Mouse (Mus musculus) limb, embryonic 13.5 days (tissue): ENCODE data around the gene Dmac2. TPM values are rescaled to one million over a fixed set of nuclear protein-coding genes. Genes with fewer than 3 reads are reported as not detected.
A peak's percentile ranks its signal among the peaks of the same experiment; 100 is the strongest.

ENCODE experiments used
- ATAC-seq: fragments of 200-750 bp; cut with Nextera tagmentation; 2 replicates; pipeline ENCODE4 v1.8.0; 2017; ENCODE audit warnings: low read depth, moderate number of reproducible peaks, moderate TSS enrichment; ENCODE audit not compliant: low FRiP score
- H3K27ac ChIP-seq: fragments of 300-500 bp; sonication (generic); 2 replicates; pipeline ENCODE4 v1.5.1; 2015; ENCODE audit warnings: inconsistent platforms, mild to moderate bottlenecking, moderate library complexity
- H3K27me3 ChIP-seq: fragments of 300-500 bp; sonication (generic); 2 replicates; pipeline ENCODE4 v1.6.1; 2015; ENCODE audit warnings: mild to moderate bottlenecking, inconsistent platforms
- H3K36me3 ChIP-seq: fragments of 300-500 bp; sonication (generic); 2 replicates; pipeline ENCODE4 v1.6.1; 2015; ENCODE audit warnings: inconsistent platforms, mild to moderate bottlenecking, moderate library complexity
- H3K4me1 ChIP-seq: fragments of 300-500 bp; sonication (generic); 2 replicates; pipeline ENCODE4 v1.6.1; 2015; ENCODE audit warnings: inconsistent platforms
- H3K4me2 ChIP-seq: fragments of 300-500 bp; sonication (generic); replicated peaks from 2 replicates; pipeline ENCODE4 v1.6.1; 2015; ENCODE audit warnings: inconsistent platforms, mild to moderate bottlenecking, moderate library complexity
- H3K4me3 ChIP-seq: fragments of 300-500 bp; sonication (generic); 2 replicates; pipeline ENCODE4 v1.5.1; 2015; ENCODE audit warnings: moderate library complexity, mild to moderate bottlenecking, inconsistent platforms
- H3K9ac ChIP-seq: fragments of 300-500 bp; sonication (generic); 2 replicates; pipeline ENCODE4 v1.6.1; 2015; ENCODE audit warnings: mild to moderate bottlenecking, inconsistent platforms
- H3K9me3 ChIP-seq: fragments of 300-500 bp; sonication (generic); 2 replicates; pipeline ENCODE4 v1.6.1; 2016; ENCODE audit warnings: inconsistent platforms
- WGBS: fragments of 180-500 bp; shearing (Covaris S2); methylation state at CpG from one replicate; pipeline ENCODE4 v1.1.7; 2015; 5-methylcytosine and 5-hydroxymethylcytosine counted together
- polyA plus RNA-seq: library from polyadenylated mRNA; unstranded; fragments of >200 nt; fragmentation: Nextera tagmentation; extraction: Ambion mirVana; gene quantifications from 2 replicates; pipeline ENCODE4 v1.2.1, GENCODE M21; 2015

Gene Dmac2
- polyA plus RNA-seq, 1 experiment from 2014 or later: 37.3 TPM

DNA sequence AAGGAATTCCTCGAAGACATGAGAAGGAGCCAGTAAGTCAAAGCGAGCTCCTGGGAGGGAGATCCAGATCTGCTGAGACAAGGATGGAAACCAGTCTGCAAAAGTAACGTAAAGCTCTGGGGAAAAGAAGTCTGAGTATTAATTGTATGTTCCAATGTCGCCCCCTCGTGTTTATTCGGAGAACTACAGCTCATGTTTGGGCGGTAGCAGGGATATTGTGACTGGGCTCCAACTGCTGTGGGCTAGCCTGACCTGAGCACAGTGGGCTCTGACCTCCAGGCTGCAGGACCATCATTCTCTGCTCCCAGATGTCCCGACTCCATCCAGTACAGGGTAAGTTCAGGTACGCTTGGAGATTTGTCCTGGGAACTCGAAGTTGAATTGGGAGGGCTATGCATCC, 19.6 kb upstream of the Dmac2 start:
- ATAC-seq: no peak
- 14% methylated on average over 10 of the region's 10 CpGs for WGBS
- no peaks in the 10 kb centered on the region for H3K36me3 ChIP-seq

GRCm38 (mm10) chr7:25600666-25601065, 18.5 kb upstream of the Dmac2 start:
- Histone ChIP-seq H3K9ac (no peak overlapping the region), H3K9me3 (no peaks in the 10 kb centered on the region), H3K27me3 (no peaks in the 10 kb centered on the region), H3K36me3 (no peaks in the 10 kb centered on the region), H3K4me1 (no peaks in the 10 kb centered on the region), H3K27ac (no peak overlapping the region), H3K4me2 (no peak overlapping the region), H3K4me3 (no peak overlapping the region)
- WGBS: 86% methylated on average over 11 of the region's 11 CpGs
- ATAC-seq: no peak

More for the DNA sequence above, 19.6 kb upstream of the Dmac2 start:
- Histone ChIP-seq H3K9me3 (no peaks in the 10 kb centered on the region), H3K9ac (no peak overlapping the region), H3K4me1 (no peaks in the 10 kb centered on the region), H3K4me3 (no peak overlapping the region), H3K4me2 (no peak overlapping the region), H3K27ac (no peak overlapping the region), H3K27me3 (no peaks in the 10 kb centered on the region)

DNA sequence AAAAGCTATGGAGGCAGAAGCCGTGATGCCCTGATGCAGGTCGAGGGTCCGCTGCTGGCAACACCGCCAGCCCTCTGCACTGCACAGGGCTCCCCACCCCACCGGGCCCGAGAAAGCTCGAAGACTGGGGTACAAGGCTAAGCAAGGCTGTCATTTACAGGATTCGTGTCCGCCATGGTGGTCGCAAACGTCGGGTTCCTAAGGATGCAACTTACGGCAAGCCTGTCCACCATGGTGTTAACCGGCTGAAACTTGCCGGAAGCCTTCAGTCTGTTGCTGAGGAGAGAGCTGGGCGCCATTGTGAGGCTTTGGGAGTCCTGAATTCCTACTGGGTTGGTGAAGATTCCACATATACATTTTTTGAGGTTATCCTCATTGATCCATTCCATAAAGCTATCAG, 17.9 kb upstream of the Dmac2 start:
- WGBS: 85% methylated on average over 16 of the region's 16 CpGs
- H3K27ac ChIP-seq: no peak overlapping the region
- no peak overlapping the region for H3K4me3 ChIP-seq
- H3K4me2 ChIP-seq: no peak overlapping the region
- no peaks in the 10 kb centered on the region for H3K36me3 ChIP-seq
- no peaks in the 10 kb centered on the region for H3K4me1 ChIP-seq
- no peak for ATAC-seq
- H3K9me3 ChIP-seq: no peaks in the 10 kb centered on the region
- no peak overlapping the region for H3K9ac ChIP-seq
- H3K27me3 ChIP-seq: no peaks in the 10 kb centered on the region

GRCm38 (mm10) chr7:25606625-25607063, 12.6 kb upstream of the Dmac2 start:
- no peaks in the 10 kb centered on the region for H3K36me3 ChIP-seq
- ATAC-seq: no peak
- 75% methylated on average over 4 of the region's 4 CpGs for WGBS
- no peak overlapping the region for H3K4me3 ChIP-seq
- no peaks in the 10 kb centered on the region for H3K27me3 ChIP-seq
- no peaks in the 10 kb centered on the region for H3K4me1 ChIP-seq
- no peak overlapping the region for H3K9ac ChIP-seq
- H3K27ac ChIP-seq: no peak overlapping the region
- H3K4me2 ChIP-seq: no peak overlapping the region
- H3K9me3 ChIP-seq: no peaks in the 10 kb centered on the region

DNA sequence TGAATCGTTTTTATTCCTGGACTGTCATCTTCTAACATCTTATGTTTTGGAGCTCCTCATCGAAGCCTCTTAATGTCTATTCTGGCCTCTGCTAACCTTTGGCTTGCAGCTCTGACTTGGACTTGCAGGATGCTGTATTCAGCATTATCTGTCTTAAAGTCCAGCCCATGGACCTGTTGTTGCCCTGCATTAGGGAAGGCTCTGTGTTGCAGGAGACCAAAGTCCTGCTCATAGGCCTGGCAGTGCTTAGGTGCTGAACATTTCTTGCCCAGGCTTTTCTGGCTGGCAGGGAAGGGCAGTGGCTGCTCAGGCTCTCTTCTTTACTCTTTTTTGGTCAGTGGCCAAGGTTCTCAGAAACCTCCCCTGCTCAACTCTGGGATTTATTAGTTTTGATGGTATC, 12.0 kb upstream of the Dmac2 start:
- H3K36me3 ChIP-seq: no peaks in the 10 kb centered on the region
- ATAC-seq: no peak
- H3K9ac ChIP-seq: no peak overlapping the region
- no peak overlapping the region for H3K27ac ChIP-seq
- 81% methylated on average over 2 of the region's 2 CpGs for WGBS
- no peaks in the 10 kb centered on the region for H3K4me1 ChIP-seq
- no peak overlapping the region for H3K4me3 ChIP-seq
- no peak overlapping the region for H3K4me2 ChIP-seq
- H3K27me3 ChIP-seq: no peaks in the 10 kb centered on the region
- no peaks in the 10 kb centered on the region for H3K9me3 ChIP-seq

DNA sequence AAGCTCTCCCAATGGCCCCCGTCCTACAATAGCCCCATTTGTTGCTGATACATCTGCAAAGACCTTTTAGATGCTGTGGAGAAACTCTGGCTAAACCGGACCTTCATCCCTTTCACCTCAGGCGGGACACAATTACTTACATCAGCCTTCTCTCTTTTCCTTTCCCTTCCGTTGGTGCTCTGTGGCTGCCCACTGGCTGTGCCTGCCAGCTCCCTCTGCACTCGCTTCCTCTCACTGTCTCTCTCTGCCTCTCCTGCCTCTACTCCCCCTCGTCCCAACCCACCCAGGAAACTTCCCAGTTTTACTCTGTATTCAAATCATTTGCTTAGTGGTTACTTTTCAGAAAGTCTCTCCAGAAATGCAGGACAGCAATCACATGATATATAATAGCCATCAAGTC, 9.2 kb upstream of the Dmac2 start:
- no peak overlapping the region for H3K9ac ChIP-seq
- no peaks in the 10 kb centered on the region for H3K4me1 ChIP-seq
- no peaks in the 10 kb centered on the region for H3K9me3 ChIP-seq
- H3K4me3 ChIP-seq: no peak overlapping the region
- no peaks in the 10 kb centered on the region for H3K27me3 ChIP-seq
- no peak overlapping the region for H3K27ac ChIP-seq
- WGBS: 43% methylated on average over 6 of the region's 6 CpGs
- H3K4me2 ChIP-seq: no peak overlapping the region
- no peaks in the 10 kb centered on the region for H3K36me3 ChIP-seq
- ATAC-seq: no peak

DNA sequence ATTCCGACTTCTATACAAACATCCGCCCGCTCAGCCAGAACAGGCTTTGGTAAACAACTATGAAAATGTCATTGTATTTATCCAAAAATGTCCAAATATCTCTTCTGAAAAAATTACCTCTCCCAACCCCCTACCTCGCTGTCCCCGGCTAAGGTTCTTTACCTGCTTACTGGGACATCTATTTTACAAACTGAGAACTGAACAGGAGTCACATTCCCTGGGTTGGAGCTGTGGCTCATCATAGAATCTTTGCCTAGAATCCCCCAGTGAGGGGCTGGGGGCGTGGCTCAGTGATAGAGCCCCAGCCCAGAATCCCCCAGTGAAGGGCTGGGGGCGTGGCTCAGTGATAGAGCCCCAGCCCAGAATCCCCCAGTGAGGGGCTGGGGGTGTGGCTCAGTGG, 7.7 kb upstream of the Dmac2 start:
- Histone ChIP-seq H3K4me3 (no peak overlapping the region), H3K4me2 (no peak overlapping the region), H3K9ac (no peak overlapping the region), H3K27me3 (no peaks in the 10 kb centered on the region), H3K9me3 (no peaks in the 10 kb centered on the region), H3K27ac (no peak overlapping the region), H3K4me1 (no peaks in the 10 kb centered on the region), H3K36me3 (no peaks in the 10 kb centered on the region)
- 61% methylated on average over 7 of the region's 7 CpGs for WGBS
- ATAC-seq: no peak

DNA sequence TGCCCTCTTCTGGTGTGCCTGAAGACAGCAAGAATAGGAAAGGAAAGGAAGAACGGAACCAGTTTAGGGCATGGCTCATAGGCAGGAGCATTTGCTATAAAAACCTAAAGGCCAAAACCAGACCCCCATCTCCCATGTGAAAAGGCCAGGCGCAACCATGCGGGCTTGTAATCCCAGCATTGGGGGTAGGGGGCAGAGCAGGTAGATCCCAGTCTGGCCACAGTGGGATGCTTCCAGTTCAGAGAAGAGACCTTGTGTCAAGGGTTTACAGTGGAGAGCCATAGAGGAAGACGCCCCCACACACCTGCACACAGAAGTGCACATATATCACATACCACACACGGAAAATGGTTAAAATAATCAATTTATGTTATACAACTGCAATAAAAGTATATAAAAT, 5.1 kb upstream of the Dmac2 start:
- Histone ChIP-seq H3K4me1 (no peaks in the 10 kb centered on the region), H3K4me3 (no peak overlapping the region), H3K9ac (no peak overlapping the region), H3K4me2 (no peak overlapping the region), H3K36me3 (no peaks in the 10 kb centered on the region), H3K27ac (no peak overlapping the region), H3K27me3 (no peaks in the 10 kb centered on the region), H3K9me3 (no peaks in the 10 kb centered on the region)
- no peak for ATAC-seq
- WGBS: 84% methylated on average over 5 of the region's 5 CpGs

DNA sequence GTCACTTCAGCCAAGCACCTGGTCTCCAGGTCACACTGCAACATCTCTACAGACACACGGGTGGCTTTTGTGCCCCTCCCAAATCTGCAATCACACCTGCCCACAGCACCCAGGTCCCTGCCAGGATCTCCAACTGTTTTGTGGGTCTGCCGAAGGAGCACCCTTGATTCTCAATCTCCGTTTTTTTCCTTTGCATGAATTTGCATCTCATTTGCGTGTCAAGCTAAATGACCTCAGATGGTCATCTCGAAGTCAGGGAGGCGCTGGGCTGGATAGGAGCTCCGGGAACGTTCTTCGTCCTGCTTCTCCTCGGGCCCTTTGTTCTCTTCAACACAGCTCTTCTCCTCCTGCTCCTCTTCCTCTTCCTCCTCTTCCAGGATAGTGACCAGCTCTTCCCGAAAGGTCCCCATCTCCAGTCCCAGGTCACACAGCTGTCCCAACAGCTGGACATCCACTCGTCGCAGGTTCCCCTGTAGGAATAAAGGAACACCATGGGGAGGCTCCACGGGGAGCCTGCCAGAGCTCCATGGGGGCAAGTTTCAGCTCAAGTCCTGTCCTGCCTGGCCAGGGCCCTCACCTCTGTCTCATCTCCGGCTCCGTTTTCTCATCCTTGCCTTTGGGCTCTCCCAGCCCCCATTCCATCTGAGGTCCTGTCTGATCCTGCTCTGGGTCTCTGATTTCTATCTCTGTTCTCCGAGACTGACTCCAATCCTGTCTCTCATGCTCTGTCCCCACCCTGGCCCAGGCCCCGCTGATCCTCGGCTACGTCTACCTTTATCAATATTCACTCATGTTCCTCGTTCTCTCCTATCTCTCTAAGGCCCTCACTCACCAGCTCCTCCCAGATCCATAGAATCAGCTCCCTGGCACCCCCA, 4.1 kb upstream of the Dmac2 start:
- no peak for ATAC-seq

DNA sequence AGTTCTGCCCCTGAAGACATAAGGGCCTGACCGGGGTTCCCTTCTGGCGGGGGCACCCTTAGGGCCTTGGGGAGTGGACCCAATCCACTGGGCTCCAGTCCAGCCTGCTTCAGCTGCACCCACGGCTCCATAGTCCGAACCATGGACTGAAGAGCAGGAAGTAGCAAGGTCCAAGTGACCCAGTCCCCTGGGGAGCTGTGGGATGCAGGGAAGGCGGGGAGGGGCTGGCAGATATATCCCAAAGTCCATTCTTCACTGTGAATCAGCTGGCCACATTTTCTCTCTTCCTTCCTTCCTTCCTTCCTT, 3.6 kb upstream of the Dmac2 start, which contains the start of gene Erich4:
Gene Erich4 (minus strand): TSS at position 187 of the 306 bp plus-strand sequence.
- Histone ChIP-seq H3K4me2 (no peak within 1 kb of the TSS), H3K4me3 (no peak within 1 kb of the TSS), H3K36me3 (no peaks in the 10 kb centered on the region), H3K9me3 (no peaks in the 10 kb centered on the region), H3K4me1 (peaks cover 7% of the 10 kb centered on the region), H3K27me3 (no peaks in the 10 kb centered on the region), H3K27ac (no peak within 1 kb of the TSS), H3K9ac (no peak within 1 kb of the TSS)
- WGBS: 84% methylated on average over 5 of the region's 5 CpGs
- no peak for ATAC-seq

More for the DNA sequence above, 4.1 kb upstream of the Dmac2 start:
- peaks cover 5% of the 10 kb centered on the region for H3K4me1 ChIP-seq
- no peaks in the 10 kb centered on the region for H3K36me3 ChIP-seq
- H3K4me3 ChIP-seq: no peak overlapping the region
- H3K9ac ChIP-seq: no peak overlapping the region
- no peak overlapping the region for H3K4me2 ChIP-seq
- no peaks in the 10 kb centered on the region for H3K27me3 ChIP-seq
- 74% methylated on average over 21 of the region's 21 CpGs for WGBS
- no peaks in the 10 kb centered on the region for H3K9me3 ChIP-seq
- no peak overlapping the region for H3K27ac ChIP-seq

DNA sequence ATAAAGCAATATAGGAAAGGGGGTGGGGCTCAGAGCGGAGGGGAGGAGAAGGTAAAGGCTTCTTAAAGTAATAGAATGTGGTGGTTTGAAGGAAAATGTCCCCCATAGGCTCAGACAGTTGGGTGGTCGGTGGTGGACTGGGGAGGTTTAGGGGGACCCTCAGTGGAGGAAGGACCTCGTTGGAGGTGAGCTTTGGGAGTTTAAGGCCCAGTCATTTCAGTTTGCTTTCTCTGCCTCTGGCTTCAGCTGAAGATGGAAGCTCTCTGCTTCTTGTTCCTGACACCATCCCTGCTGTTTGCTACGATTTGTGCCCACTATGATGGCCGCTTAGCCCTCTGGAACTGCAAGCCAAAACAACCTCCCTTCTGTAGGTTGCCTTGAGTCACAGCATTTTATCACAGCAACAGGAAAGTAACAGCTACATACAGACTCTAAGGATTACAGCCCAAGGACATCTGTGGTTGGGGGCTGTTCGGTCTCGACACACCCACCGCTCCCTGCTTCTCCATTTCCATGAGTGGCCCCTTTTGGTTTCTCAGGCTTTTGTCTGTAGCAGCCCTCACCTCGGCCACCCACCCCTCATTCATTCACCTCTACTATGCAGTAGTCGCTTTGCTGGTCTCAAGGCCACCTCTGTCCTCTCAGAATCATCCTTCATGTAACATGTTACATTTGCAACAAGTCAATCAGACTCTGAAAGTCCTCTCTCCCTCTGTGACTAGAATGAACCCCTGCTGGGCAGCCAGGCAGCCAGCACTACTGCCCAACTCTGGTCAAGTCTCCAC, 1.6 kb upstream of the Dmac2 start:
- Histone ChIP-seq H3K4me3 (no peak overlapping the region), H3K9me3 (no peaks in the 10 kb centered on the region), H3K4me2 (no peak overlapping the region), H3K27ac (no peak overlapping the region), H3K9ac (no peak overlapping the region), H3K27me3 (no peaks in the 10 kb centered on the region), H3K4me1 (peaks cover 7% of the 10 kb centered on the region), H3K36me3 (peaks cover 19% of the 10 kb centered on the region)
- ATAC-seq: no peak
- 82% methylated on average over 10 of the region's 10 CpGs for WGBS

- 21% methylated on average over 5 of the region's 5 CpGs for WGBS
- Histone ChIP-seq H3K9ac (peak overlapping the region; percentile 68), H3K4me1 (peaks cover 7% of the 10 kb centered on the region), H3K4me2 (peak overlapping the region; percentile 72), H3K27me3 (no peaks in the 10 kb centered on the region), H3K9me3 (no peaks in the 10 kb centered on the region), H3K4me3 (peak overlapping the region; percentile 71), H3K36me3 (peaks cover 33% of the 10 kb centered on the region), H3K27ac (no peak overlapping the region)
- ATAC-seq: no peak
Observed at GRCm38 (mm10) chr7:25619722-25619991, 443 bp downstream of the Dmac2 start.
